Mouse (Mus musculus): ENCODE measurements at regions not wholly inside any gene's neighbourhood (a gene's known extent, or its start where the extent isn't known, plus 50 kb on each side); places are given as distances from the start of the nearest gene placed in this dataset.
A peak's percentile ranks its signal among the peaks of the same experiment; 100 is the strongest.

DNA sequence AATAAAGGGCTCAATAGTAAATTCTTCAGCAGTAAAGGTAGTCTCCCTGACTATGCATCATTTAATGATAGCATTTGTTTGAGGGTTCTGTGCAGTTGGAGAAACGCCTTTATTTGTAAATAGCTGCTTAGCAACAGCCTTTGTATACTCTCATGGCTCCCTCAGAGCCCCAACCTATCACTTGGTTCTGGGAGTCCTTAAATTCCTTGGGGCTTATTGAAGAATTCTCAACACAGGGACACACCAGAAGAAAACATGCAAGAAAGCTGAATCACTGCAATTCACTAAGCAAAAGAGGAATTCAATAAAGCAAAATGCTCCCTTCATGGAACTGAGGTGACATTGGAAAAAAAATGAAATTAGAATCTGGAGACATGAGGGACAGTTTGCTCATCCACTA, 135.8 kb downstream of the Mreg start:
- no peaks in the 10 kb centered on the region for H3K4me1 ChIP-seq (replicated peaks)
- no peaks in the 10 kb centered on the region for H3K36me3 ChIP-seq
- no peak overlapping the region for H3K27ac ChIP-seq
- no peak overlapping the region for H3K9ac ChIP-seq
- H3K4me3 ChIP-seq (replicated peaks): no peak overlapping the region
- no peak overlapping the region for H3K4me2 ChIP-seq (replicated peaks)
- H3K9me3 ChIP-seq: no peaks in the 10 kb centered on the region
- H3K27me3 ChIP-seq (replicated peaks): no peaks in the 10 kb centered on the region
- 16% methylated on average over 1 of the region's 1 CpGs for WGBS
- ATAC-seq: no peak

DNA sequence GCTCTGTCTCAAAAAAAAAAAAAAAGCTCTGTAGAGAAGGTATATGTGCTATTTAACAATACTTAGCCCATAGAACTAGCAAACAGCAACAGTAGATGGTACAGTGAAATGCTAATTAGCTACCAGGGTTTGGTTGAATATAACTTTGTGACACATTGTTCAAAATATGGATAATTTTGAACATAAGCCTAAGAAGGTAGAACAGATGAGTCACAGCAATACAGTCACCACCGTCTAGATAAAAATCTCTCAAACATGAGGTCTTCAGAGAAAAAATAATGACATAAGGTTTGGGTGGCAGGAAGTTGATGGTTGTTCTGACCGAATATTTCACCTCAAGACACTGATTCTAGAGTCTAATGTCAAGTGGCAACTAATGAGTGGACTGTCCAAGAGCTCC, 136.6 kb downstream of the Mreg start:
- no peak overlapping the region for H3K4me3 ChIP-seq (replicated peaks)
- no peaks in the 10 kb centered on the region for H3K27me3 ChIP-seq (replicated peaks)
- WGBS: 79% methylated on average over 2 of the region's 2 CpGs
- no peak for ATAC-seq
- H3K4me2 ChIP-seq (replicated peaks): no peak overlapping the region
- H3K9ac ChIP-seq: no peak overlapping the region
- no peaks in the 10 kb centered on the region for H3K36me3 ChIP-seq
- H3K4me1 ChIP-seq (replicated peaks): no peaks in the 10 kb centered on the region
- H3K27ac ChIP-seq: no peak overlapping the region
- H3K9me3 ChIP-seq: no peaks in the 10 kb centered on the region

DNA sequence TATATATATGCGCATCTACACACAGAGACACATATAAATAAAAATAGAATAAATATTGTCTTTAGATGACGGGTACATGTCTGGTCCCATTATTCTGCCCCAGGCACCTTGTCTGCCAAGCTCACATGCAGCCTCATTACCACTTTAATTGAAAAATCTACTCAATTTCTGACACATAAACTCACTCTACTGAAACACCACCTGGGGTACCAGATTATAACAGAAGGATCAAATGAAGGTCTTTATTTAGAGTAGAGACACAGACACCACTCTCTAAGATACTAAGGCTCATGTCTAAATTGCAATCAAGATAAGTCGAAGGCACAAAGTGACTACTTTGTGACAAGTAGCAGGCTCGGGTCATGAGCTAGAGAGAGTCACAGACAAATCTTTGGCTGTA, 138.9 kb downstream of the Mreg start:
- no peak overlapping the region for H3K27ac ChIP-seq
- no peak for ATAC-seq
- H3K27me3 ChIP-seq (replicated peaks): no peaks in the 10 kb centered on the region
- no peaks in the 10 kb centered on the region for H3K9me3 ChIP-seq
- no peak overlapping the region for H3K4me2 ChIP-seq (replicated peaks)
- 80% methylated on average over 4 of the region's 4 CpGs for WGBS
- H3K4me1 ChIP-seq (replicated peaks): no peaks in the 10 kb centered on the region
- H3K4me3 ChIP-seq (replicated peaks): no peak overlapping the region
- H3K36me3 ChIP-seq: no peaks in the 10 kb centered on the region
- H3K9ac ChIP-seq: no peak overlapping the region

DNA sequence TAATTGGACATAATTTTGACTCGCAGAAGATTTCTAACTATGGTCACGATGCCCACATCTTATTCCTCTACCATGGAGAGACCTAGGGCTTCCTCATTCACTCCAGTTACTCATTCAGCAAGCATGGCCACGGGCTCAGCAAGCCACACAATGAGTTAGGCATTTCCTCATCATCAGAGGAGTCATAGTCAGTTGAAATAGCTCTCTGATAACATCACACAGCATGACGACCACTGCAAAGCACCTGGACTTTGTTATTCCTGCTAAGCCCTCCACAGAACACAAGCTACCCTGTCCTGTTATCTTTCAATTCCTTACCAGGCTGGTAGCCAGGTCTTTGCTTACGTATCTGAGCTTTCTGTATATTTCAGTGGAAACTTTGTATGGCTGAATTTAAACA, 141.6 kb downstream of the Mreg start:
- no peak overlapping the region for H3K9ac ChIP-seq
- H3K4me1 ChIP-seq (replicated peaks): peaks cover under 1% of the 10 kb centered on the region; the same call in 1 of the 2 replicates
- WGBS: 46% methylated on average over 5 of the region's 5 CpGs
- no peak overlapping the region for H3K4me3 ChIP-seq (replicated peaks)
- H3K27me3 ChIP-seq (replicated peaks): no peaks in the 10 kb centered on the region
- no peaks in the 10 kb centered on the region for H3K36me3 ChIP-seq
- no peak overlapping the region for H3K27ac ChIP-seq
- H3K9me3 ChIP-seq: no peaks in the 10 kb centered on the region
- H3K4me2 ChIP-seq (replicated peaks): no peak overlapping the region
- peak; percentile 36; the same call in 1 of the 2 replicates for ATAC-seq

DNA sequence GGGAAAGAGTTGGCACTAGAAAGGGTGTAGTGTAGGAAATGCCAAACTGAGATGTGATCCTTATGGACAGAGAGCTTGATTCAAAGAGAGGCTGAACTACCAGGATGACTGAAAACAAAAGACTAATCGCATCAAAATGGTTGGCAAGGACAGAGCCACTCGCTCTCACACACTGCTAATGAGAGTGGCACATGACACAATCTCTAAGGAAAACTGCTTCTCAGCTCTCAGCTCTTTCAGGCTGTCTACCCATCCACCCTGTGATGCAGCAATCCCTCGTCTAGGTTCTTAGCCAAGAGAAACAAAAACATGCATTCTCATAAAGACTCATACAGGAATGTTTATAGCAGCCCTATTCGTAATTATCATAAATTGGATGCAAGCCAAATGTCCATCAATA, 143.1 kb downstream of the Mreg start:
- H3K4me3 ChIP-seq (replicated peaks): no peak overlapping the region
- peaks cover 7% of the 10 kb centered on the region; the same call in 1 of the 2 replicates for H3K4me1 ChIP-seq (replicated peaks)
- H3K4me2 ChIP-seq (replicated peaks): no peak overlapping the region
- H3K27ac ChIP-seq: no peak overlapping the region
- H3K9ac ChIP-seq: no peak overlapping the region
- H3K27me3 ChIP-seq (replicated peaks): no peaks in the 10 kb centered on the region
- 74% methylated on average over 4 of the region's 4 CpGs for WGBS
- no peak for ATAC-seq
- H3K36me3 ChIP-seq: no peaks in the 10 kb centered on the region
- no peaks in the 10 kb centered on the region for H3K9me3 ChIP-seq

DNA sequence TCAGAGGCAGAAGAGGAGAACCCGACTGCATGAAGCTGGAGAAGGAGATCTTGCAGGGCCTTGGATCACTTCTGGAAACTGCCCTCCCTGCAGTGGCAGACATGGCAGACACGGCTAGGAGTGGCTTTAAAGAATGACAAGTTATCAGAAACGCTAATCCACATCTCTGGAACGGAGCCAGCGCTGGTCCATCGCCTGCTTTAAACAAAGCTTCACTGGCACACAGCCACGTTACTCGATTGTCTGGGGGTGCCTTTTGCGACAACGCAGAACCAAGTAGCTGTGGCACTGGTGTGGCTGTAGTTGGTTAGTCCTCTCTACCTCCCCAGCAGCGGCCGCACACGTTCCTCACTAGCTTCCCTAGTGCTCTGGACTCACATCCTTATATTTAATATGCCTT, 147.0 kb downstream of the Mreg start:
- ATAC-seq: no peak
- Histone ChIP-seq H3K4me3 (replicated peaks) (no peak overlapping the region), H3K4me2 (replicated peaks) (no peak overlapping the region; the same call in 1 of the 2 replicates), H3K27ac (no peak overlapping the region), H3K36me3 (no peaks in the 10 kb centered on the region), H3K9ac (no peak overlapping the region), H3K27me3 (replicated peaks) (no peaks in the 10 kb centered on the region), H3K9me3 (no peaks in the 10 kb centered on the region), H3K4me1 (replicated peaks) (peaks cover 12% of the 10 kb centered on the region)
- 45% methylated on average over 13 of the region's 13 CpGs for WGBS

DNA sequence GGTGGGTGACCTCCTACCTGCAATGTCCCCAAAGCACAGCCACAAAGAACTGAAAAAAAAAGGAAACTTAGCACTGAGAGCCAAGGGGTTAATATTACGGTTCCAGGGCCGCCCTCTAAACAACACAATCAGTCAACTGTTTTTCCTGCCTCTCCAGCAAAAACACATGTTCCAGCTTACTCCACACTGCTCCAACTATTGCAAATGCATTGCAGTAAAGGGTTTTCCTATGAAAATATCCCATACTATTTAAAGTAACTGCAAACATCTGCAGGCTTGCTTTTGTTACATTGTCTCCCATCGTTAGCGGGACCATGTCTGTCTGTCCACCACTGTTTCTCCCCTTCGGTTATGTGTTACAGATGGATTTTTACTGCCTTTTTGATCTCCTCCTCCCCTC, 151.7 kb downstream of the Mreg start:
- Histone ChIP-seq H3K27ac (no peak overlapping the region), H3K36me3 (no peaks in the 10 kb centered on the region), H3K27me3 (replicated peaks) (no peaks in the 10 kb centered on the region), H3K9ac (no peak overlapping the region), H3K9me3 (no peaks in the 10 kb centered on the region), H3K4me3 (replicated peaks) (no peak overlapping the region), H3K4me1 (replicated peaks) (peaks cover 10% of the 10 kb centered on the region), H3K4me2 (replicated peaks) (no peak overlapping the region)
- ATAC-seq: no peak
- 58% methylated on average over 5 of the region's 5 CpGs for WGBS

DNA sequence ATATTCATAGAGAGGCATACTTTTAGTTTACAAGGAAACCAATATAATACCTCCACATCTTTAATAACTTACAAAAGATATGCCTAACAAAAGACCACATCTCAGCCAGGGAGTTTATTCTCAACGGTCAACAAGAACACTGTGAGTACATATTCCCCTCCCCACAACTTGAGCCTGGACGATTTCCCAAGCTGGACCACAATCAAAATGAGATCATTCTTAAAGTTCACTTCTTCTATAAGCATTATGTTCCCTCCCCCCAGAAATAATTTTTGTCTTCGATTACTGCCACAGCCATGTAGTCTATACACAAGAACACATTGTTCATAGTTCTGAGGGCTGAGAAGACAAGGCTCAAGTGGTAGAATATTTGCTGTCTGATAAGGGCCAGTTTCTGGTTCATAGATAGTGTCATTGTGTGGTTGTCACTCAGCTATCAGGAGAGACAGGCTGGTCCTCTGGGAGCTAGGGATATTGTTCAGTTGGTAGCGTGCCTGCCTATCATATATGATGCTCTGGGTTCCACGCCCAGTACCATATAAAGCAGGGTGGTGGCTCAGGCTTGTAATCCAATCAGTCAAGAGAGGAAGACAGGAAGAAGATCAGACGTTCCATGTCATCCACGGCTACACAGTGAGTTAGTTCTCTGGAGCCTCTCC, 153.9 kb downstream of the Mreg start:
- peaks cover 4% of the 10 kb centered on the region for H3K4me1 ChIP-seq (replicated peaks)
- H3K36me3 ChIP-seq: no peaks in the 10 kb centered on the region
- H3K9ac ChIP-seq: no peak overlapping the region
- no peaks in the 10 kb centered on the region for H3K9me3 ChIP-seq
- H3K4me3 ChIP-seq (replicated peaks): no peak overlapping the region
- 0 out of 2 replicates have a peak, but pooled peaks have one; percentile 20 for ATAC-seq
- no peak overlapping the region for H3K27ac ChIP-seq
- no peaks in the 10 kb centered on the region for H3K27me3 ChIP-seq (replicated peaks)
- WGBS: 63% methylated on average over 7 of the region's 7 CpGs
- no peak overlapping the region for H3K4me2 ChIP-seq (replicated peaks)

DNA sequence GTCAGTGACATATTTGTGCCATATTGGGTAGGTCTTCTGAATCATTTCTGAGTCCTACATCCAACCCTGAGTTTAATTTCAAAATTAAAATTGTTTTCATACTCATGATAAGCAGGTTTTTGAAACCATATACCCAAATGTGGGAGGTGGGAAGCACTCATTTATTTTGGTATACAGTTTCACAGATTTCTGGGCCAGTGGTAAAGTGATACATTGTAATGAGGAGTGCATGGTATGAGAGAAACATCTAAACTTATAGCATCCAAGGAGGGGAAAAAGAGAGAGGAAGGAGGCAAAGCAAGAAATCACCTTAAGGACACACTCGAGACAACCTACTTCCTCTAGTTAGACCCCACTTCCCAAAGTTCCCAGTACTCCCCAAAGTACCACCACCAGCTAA, 157.6 kb downstream of the Mreg start:
- Histone ChIP-seq H3K4me2 (replicated peaks) (no peak overlapping the region), H3K9ac (no peak overlapping the region), H3K4me1 (replicated peaks) (no peaks in the 10 kb centered on the region), H3K4me3 (replicated peaks) (no peak overlapping the region), H3K27ac (no peak overlapping the region), H3K9me3 (no peaks in the 10 kb centered on the region), H3K36me3 (no peaks in the 10 kb centered on the region), H3K27me3 (replicated peaks) (no peaks in the 10 kb centered on the region)
- WGBS: 86% methylated on average over 1 of the region's 1 CpGs
- no peak for ATAC-seq

DNA sequence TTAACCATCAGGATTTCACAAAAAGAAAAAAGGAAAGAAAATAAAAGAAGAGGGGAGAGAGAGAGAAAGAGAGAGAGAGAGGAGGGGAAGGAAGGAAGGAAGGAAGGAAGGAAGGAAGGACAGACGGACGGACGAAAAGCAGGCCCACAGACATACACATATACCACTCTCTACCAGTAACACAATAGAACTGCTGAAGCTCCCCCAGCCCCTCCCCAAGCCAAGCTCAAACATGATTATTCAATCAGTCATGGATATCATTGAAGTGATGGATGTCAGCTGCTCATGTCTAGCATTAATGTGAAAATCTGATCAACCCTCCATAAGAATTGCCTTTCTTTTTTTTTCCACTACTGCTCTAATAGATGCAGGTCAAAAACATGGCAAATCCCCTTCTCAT, 161.2 kb downstream of the Mreg start:
- 81% methylated on average over 3 of the region's 3 CpGs for WGBS
- Histone ChIP-seq H3K4me2 (replicated peaks) (no peak overlapping the region), H3K4me1 (replicated peaks) (no peaks in the 10 kb centered on the region), H3K27me3 (replicated peaks) (no peaks in the 10 kb centered on the region), H3K9me3 (no peaks in the 10 kb centered on the region), H3K36me3 (no peaks in the 10 kb centered on the region), H3K9ac (no peak overlapping the region), H3K27ac (no peak overlapping the region), H3K4me3 (replicated peaks) (no peak overlapping the region)
- ATAC-seq: no peak

DNA sequence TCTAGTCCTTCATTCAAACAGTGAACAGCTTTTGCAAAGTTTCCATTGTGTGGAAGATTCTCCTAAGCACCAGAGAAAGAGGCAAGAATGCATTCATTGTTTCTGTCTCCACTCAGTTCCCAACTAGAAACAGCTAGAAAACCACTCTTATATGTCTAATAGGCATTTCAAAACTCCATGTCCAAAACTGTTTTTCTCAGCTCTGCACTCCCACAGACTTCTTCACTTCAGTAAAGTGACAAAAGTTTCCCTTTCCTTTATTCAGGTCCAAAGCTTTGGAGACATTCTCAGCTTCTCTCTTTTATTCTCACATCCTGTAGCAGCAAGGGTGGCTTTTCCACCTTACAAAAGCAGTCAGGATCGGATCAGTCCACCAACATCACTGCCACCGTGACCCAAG, 166.0 kb downstream of the Mreg start:
- no peak for ATAC-seq
- 80% methylated on average over 2 of the region's 2 CpGs for whole genome bisulfite sequencing

DNA sequence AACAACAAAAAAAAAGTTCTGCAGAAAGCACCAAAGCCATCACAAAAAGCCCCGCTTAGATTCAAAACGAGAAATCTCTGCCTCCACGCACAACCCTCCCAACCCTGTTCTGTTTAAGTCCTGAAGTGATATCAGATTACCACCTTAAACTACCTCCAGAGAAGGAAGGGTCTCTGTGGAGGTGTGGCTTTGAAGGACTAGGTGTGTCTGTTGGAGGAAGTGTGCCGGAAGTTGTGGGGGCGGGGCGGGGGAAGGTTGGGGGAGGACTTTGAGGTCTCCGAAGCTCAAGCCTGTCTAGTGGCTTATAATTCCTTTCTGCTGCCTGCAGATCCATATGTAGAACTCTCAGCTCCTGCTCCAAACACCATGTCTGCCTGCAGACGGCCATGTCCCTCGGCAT, 173.6 kb downstream of the Mreg start:
- no peaks in the 10 kb centered on the region for H3K27me3 ChIP-seq (replicated peaks)
- 59% methylated on average over 9 of the region's 9 CpGs for WGBS
- no peak overlapping the region for H3K27ac ChIP-seq
- no peaks in the 10 kb centered on the region for H3K4me1 ChIP-seq (replicated peaks)
- ATAC-seq: no peak
- H3K36me3 ChIP-seq: no peaks in the 10 kb centered on the region
- H3K9me3 ChIP-seq: no peaks in the 10 kb centered on the region
- H3K4me3 ChIP-seq (replicated peaks): no peak overlapping the region
- no peak overlapping the region for H3K4me2 ChIP-seq (replicated peaks)
- no peak overlapping the region for H3K9ac ChIP-seq

More for the DNA sequence above, 166.0 kb downstream of the Mreg start:
- H3K4me2 ChIP-seq (replicated peaks): no peak overlapping the region
- no peak overlapping the region for H3K4me3 ChIP-seq (replicated peaks)
- H3K9ac ChIP-seq: no peak overlapping the region
- H3K4me1 ChIP-seq (replicated peaks): no peaks in the 10 kb centered on the region
- no peak overlapping the region for H3K27ac ChIP-seq
- no peaks in the 10 kb centered on the region for H3K27me3 ChIP-seq (replicated peaks)
- H3K9me3 ChIP-seq: no peaks in the 10 kb centered on the region
- no peaks in the 10 kb centered on the region for H3K36me3 ChIP-seq

DNA sequence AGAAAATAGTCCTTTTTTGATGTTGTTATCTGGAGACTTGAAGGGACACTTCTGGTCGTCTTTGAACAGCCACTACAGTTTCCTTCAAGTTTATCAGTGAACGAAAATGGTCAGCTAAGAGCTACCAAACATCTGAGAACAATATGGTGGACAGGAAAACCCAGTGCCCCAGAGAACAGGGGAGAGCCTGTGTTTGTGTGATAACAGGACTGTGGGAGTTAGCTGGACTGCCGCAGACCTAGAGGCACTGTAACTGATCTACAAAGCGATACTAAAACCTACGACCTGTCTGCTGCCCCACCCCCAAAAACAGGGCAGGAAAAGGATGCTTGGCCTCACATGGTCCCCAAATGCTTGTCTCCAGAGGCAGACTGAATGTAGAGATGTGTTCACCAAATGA, 175.5 kb downstream of the Mreg start:
- 75% methylated on average over 5 of the region's 5 CpGs for WGBS
- Histone ChIP-seq H3K9me3 (no peaks in the 10 kb centered on the region), H3K27ac (no peak overlapping the region), H3K36me3 (no peaks in the 10 kb centered on the region), H3K9ac (no peak overlapping the region), H3K4me2 (replicated peaks) (no peak overlapping the region), H3K4me1 (replicated peaks) (no peaks in the 10 kb centered on the region), H3K4me3 (replicated peaks) (no peak overlapping the region), H3K27me3 (replicated peaks) (no peaks in the 10 kb centered on the region)
- no peak for ATAC-seq
